Mouse (Mus musculus): ENCODE measurements around the gene Mnt.

Mnt gene

DNA sequence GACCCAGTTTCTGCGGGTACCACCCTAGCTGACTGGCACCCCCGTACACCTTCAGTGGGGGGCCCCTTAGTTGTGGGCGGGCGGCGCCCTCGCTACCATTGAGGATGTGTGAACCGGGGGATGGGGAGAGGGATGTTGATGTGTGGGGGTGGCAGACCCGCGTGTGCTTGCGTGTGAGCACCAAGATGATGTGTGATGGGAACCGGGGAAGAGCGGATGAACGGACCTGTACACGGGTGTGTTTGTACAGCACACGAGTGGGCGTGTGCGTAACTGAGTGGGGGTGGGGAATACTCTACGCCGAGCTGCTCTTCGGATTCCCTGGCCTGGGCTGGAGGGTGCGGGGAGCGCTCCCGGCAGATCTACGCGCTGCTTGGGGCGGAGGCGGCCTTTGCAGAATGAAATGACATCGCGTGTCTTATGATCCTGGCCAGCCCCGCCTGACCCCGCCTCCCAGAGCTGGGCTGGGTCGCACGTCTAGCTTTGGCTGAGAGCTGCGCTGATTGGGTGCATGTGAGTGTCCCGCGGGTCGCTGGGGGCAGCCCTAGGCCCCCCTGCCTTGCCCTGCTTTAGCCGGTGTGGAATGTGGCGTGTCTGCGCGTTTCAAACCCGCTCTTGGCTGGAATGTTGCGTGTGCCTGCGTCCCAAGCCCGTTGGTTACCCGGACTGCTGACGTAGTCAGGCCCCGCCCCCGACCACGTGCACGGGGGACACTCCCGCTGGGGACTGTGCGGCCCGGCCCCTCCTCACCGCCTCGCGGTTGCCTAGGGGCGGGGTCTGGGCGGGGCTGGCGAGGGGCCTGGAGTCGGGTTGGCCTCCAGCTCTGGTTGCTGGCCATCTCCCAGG lies 1.1 kb downstream of the Mnt start:
- peak; percentile 96 for DNase-seq (ENCODE audit: low spot score)

DNA sequence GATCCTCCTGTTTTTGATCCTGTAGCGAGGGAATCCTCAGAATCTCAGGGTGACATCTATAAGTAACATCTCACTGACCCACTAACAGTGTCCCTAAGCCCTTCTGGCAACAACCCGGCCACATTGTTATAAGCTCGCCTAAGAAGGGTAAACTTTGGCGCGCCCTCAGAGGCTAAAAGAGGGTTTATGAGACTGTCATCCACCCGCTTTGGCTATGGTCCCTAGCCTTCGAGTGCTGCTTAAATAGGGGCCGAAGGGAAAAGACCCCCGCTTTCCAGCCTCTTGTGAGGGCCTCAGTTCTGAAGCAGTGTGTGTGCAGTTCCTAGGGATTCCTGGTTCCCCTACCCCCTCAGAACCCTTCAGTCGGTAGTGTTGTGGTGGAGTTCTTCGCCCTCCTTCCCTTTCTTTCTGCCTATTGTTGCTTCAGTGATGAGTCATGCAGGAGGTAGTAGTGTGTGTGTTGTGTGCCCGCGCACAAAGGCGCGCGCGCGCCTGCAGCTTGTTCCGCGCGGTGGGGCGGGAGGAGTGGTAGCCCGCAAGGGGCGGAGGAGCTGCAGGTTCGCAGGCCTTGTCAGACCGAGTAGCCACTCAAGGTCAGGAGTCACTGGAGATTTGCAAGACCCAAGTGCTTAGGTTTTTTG lies 1.9 kb downstream of the Mnt start:
- peak; percentile 60 for DNase-seq (ENCODE audit: low spot score)

DNA sequence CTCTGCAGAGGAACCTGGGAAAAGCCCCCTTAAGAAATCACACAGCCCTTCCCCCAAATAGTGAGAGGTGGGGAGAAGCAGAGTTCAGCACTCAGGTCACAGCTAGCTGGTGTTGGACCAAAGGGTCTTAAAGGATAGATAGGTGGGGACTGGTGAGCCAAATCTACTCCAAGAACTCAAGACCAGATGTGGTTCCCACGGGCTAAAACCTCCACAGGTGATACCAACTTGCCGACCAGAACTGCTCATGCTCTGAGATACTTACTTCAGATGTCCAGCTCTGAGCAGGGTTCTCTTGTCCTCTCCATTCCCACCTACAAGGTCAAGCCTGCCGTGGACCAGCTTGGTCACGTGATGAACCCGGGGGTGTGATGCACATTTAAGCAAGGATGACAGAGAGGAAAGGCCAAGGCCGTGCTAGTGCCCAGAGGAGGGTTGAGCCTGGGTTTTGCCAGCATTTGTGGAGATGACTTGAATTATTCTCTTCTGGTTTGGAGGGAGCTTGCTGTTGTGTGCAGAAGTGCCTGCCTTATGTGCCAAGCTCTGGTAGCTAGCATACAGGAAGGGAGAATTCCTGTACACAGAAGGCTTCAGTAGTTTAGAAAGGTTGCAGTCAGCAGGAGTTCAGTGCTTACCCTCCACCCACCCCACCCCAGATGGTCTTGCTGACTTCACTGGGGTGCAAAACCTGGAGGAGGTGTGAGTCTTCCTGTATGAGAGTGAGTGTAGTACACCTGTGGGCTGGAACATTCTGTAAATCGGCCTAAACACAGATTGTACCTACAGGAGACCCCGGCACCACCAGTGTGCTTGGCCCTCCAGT lies 3.0 kb downstream of the Mnt start:
- no peak for DNase-seq (ENCODE audit: low spot score)

DNA sequence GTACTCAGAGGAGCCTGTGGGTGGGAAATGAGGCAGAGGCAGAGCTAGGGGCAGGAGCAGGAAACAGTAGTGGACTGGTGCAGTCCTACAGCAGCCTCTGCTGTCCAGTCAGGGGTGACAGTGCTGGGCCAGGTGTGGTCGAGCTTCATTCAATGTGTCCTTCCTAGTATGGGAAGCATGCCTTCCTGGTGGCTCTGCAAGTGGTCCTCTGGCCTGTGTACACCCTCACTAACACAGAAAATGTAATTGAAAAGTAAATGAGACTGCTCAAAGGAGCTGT lies 3.6 kb downstream of the Mnt start:
- DNase-seq (ENCODE audit: low spot score), result no peak

GRCm38 (mm10) chr11:74834650-74835277 lies 4.0 kb downstream of the Mnt start:
- no peak for DNase-seq (ENCODE audit: low spot score)

GRCm38 (mm10) chr11:74835593-74836224 lies 5.0 kb downstream of the Mnt start:
- DNase-seq (ENCODE audit: low spot score), result no peak

DNA sequence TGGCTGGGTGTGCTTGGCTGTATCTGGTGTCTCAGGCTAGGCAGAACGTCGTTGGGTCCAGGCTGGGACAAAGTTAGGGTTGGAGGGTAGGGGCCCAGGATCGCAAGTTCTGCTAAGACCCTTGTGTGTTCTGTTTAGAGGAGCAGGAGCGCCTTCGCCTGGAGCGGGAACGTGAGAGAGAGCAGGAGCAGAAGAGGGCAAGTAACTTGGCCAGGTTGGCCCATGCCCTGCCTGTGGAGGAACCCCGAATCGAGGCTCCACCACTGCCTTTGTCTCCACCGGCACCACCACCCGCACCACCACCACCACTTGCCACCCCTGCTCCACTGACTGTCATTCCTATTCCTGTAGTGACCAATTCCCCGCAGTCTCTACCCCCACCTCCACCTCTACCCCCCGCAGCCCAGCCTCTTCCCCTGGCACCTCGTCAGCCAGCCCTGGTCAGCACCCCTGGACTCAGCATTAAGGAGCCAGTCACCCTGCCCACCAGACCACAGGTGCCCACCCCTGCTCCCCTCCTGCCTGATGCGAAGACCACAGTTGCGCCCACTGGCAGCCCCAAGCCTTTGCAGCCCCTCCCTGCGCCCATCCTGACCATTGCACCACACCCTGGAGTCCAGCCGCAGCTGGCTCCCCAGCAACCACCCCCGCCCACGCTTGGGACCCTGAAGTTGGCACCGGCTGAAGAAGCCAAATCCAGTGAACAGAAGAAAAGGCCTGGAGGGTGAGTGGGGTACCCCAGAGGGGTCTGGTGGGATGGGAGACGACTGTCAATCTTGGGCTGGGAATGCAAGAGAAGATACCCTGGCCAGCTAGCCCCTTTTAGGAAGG lies 5.7 kb downstream of the Mnt start:
- DNase-seq (ENCODE audit: low spot score), result no peak

GRCm38 (mm10) chr11:74837056-74837693 lies 6.5 kb downstream of the Mnt start:
- DNase-seq (ENCODE audit: low spot score), result no peak

DNA sequence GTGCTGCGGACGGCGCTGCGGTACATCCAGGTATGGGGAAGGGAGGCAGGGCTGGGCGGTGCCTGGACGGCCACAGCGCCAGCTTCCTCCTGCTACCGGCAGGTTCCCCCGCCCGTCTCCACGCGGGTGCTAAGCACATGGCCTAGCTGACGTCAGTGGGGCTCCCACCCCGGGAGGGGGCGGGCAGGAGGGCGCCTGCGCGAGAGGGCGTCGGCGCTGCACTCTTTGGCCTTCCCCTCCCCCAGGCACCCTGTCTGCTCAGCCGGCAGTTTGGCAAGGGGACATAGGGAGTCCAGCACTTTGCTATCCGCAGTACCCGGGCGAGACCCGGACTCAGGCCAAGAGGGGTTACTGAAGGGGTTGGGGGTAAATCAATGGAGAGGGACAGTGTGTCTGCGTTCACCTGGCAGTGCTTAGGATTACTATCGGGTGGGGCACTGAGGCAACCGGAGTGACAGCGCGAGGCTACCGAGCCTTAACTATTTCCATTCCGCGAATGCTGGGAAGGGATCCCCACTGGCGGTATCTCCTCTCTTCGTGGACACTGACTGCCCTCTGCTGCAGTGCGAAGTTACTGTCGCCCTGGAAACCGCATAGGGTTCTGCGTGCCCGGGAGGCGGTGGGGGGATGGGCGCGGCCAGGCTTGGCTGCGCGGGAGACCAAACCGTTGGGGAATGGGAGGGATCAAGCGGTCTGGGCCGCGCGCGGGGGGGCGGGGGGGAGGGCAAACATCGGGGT lies 7.1 kb downstream of the Mnt start:
- DNase-seq (ENCODE audit: low spot score), result peak; percentile 93

GRCm38 (mm10) chr11:74838441-74838840 lies 7.7 kb downstream of the Mnt start:
- peak; percentile 91 for DNase-seq (ENCODE audit: low spot score)

GRCm38 (mm10) chr11:74838971-74839370 lies 8.3 kb downstream of the Mnt start:
- peak; percentile 77 for DNase-seq (ENCODE audit: low spot score)

DNA sequence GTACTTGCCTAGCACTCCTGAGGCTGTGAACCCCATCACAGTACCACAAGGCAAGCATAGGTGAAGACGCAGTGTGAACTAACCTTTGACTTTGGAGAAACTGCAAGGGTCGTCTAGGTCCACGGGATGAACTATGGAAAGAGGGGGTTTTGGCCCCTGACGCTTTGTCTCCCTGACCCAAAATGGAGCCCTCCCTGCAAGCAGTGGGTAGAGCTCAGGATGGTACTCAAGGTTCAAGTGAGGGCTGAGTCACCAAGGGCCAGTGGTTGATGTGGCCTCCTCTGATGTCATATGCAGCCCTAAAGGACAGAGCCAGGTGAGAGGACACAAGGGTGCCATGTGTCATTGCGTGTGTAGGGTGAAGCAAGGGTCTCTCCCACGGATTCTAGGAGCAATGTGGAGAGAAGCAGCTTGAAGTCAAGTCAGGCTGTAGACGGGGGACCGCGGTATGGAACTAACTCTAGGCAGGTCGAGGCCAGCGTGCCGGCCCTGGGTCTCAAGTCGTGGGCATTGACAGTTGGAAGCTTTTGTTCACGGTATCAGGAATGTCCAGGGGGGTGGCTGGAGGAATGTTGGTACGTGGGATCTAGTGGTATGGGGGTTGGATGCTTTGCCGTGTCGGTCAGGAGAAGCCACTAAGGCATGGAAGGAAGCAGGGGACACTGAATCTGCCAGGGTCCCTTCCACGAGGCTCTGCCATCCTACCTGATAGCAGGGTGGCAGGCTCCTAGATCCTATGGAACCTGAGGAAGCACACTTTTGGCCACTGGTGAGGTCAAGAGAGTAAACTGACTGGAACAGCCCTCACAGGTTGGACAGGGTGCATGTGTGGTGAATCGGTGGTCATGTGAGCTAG lies 9.4 kb downstream of the Mnt start:
- no peak for DNase-seq (ENCODE audit: low spot score)

- no peak for DNase-seq (ENCODE audit: low spot score)
These were observed 10.0 kb downstream of the Mnt start for GRCm38 (mm10) chr11:74840739-74841138.

DNA sequence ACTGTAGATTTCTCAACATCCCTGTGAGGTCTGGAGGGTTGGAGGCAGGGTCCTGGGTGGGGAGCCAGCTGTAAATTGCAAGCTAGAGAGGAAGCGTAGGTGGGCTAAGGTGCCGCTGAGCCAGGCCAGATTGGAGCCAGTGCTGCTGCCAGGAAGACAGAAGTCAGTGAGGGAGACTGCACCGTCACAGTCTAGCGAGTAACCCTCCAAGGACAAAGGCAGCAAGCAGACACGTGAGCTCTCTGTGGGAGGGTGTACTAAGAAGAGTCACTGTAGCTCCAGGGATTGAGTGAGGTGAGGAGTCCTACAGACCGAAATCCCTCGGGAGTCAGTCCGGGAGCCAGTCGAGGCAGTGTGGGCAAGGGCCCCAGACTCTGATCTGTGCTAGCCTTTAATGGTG lies 10.6 kb downstream of the Mnt start:
- no peak for DNase-seq (ENCODE audit: low spot score)

DNA sequence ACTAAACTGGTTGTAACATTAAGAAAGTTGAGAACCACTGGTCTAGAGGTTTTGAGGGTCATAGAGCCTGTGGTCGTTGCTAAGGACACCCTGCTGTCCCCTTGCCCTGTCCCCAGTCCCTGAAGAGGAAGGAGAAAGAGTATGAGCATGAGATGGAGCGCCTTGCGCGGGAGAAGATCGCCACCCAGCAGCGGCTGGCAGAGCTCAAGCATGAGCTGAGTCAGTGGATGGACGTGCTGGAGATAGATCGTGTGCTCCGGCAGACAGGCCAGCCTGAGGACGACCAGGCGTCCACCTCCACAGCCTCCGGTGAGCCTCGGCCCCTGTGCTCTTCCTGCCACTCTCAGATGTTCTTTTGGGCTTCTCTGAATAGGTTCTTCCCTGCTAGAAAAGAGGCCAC lies 11.3 kb downstream of the Mnt start:
- DNase-seq (ENCODE audit: low spot score), result no peak

DNA sequence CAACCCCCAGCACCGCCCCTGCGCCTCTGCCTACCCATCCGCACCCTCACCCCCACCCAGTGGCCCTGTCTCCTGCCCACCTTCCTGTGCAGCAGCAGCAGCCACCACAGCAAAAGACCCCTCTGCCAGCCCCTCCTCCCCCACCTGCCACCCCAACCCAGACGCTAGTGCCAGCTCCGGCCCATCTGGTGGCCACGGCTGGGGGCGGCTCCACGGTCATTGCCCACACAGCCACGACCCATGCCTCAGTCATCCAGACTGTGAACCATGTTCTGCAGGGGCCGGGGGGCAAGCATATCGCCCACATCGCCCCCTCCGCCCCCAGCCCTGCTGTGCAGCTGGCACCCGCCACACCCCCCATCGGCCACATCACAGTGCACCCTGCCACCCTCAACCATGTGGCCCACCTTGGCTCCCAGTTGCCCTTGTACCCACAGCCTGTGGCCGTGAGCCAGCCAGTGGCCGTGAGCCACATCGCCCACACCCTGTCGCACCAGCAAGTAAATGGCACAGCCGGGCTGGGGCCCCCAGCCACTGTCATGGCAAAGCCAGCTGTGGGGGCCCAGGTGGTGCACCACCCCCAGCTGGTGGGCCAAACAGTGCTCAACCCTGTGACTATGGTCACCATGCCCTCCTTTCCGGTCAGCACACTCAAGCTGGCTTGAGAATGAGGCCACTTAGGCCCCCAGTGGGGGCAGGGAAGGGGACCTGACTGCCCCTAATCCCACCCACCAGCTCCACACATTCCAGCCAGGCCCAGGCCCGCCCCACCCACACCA lies 12.1 kb downstream of the Mnt start:
- no peak for DNase-seq (ENCODE audit: low spot score)

- no peak for DNase-seq (ENCODE audit: low spot score)
These were observed 12.7 kb downstream of the Mnt start for GRCm38 (mm10) chr11:74843435-74843714.

GRCm38 (mm10) chr11:74843761-74844160 lies 13.0 kb downstream of the Mnt start:
- no peak for DNase-seq (ENCODE audit: low spot score)
